Mouse (Mus musculus): ENCODE measurements around the gene Copb1.

Copb1 gene

DNA sequence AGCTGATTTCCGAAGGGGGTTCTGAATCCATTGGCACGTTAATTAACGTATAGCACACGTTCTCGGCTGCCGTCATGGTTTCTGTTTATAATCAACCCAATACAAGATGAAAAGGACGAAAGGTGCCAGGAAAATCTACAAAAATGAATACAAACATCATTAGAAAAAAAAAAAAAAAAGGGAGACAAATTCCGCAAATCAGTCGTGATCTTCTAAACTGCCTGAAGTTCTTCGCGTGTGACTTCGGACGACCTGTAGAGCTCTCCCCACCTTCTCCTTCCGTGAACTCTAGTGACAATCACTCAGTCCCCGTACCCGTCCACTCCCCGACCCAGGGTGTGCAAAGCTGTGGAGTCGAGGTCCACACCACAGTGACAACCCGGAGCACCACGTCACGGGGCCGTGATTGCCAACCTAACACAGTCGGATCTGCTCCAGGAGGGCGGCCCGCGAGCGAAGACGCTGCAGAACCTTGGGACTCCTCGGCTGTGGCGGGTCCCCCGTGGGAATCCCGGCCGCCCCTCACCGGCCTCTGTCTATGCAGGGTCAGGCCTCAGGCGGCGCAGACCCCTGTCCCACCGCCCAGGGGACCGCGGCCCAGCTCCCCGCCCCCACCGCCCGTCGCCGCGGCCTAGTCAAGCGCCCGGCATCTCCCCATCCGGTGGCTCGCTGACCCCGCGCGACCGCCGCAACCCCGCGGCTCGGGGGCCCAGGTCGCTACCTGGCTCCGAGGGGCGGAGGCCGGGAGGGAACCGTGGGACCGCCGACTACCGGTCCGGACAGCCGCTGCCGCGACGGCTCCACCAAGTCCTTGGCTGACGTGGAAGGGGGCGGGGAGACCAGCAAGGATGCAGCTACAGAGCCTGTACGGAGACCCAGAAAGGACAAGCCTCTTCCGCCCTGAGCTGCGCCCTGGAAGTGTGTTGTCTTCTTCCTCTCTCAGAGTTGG lies at the start of gene Copb1:
Gene Copb1 (minus strand): TSS at position 827 of the 949 bp plus-strand sequence.
- DNase-seq: peak; percentile 95

GRCm38 (mm10) chr7:114301293-114301782 lies 46.8 kb upstream of the Copb1 start:
- no peak for DNase-seq

DNA sequence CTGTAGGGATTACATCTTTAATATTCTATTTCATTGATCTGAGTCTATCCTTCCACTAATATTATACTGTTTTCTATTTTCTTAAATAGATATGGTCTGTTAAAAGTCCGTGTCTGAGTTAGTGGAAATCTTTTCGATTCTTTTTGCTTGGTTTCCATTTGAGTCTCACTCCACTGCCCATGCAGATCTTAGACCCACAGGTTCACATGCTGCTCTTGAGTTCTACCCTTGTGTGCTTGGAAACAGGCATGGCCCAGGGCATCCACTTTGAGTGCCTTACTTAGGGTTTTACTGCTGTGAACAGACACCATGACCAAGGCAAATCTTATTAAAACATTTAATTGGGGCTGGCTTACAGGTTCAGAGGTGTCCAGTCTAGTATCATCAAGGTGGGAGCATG lies 46.3 kb upstream of the Copb1 start:
- DNase-seq: no peak

DNA sequence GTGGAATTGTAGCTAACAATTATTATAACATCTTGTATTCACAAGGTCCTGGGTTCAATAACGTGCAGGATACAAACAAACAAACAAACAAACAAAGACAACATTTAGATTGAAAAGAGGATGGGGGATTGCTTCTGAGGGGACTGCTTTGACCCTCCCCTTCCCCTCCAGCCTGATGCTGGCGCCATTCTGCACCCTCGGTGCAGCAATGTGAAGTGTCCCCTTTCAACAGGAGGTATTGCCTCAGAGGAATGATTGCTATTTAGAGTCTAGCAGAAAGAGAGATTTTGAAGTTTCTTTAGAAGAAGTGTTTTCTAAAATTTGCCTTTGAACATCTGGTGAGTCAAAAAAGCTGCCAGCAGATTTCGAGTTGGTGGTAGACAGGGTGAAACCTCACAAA lies 44.7 kb upstream of the Copb1 start:
- DNase-seq: no peak

GRCm38 (mm10) chr7:114294698-114295097 lies 40.2 kb upstream of the Copb1 start:
- DNase-seq: no peak

- DNase-seq: peak; percentile 29
These were observed 39.4 kb upstream of the Copb1 start for GRCm38 (mm10) chr7:114293903-114294302.

GRCm38 (mm10) chr7:114292501-114292971 lies 38.0 kb upstream of the Copb1 start:
- peak; percentile 88 for DNase-seq

DNA sequence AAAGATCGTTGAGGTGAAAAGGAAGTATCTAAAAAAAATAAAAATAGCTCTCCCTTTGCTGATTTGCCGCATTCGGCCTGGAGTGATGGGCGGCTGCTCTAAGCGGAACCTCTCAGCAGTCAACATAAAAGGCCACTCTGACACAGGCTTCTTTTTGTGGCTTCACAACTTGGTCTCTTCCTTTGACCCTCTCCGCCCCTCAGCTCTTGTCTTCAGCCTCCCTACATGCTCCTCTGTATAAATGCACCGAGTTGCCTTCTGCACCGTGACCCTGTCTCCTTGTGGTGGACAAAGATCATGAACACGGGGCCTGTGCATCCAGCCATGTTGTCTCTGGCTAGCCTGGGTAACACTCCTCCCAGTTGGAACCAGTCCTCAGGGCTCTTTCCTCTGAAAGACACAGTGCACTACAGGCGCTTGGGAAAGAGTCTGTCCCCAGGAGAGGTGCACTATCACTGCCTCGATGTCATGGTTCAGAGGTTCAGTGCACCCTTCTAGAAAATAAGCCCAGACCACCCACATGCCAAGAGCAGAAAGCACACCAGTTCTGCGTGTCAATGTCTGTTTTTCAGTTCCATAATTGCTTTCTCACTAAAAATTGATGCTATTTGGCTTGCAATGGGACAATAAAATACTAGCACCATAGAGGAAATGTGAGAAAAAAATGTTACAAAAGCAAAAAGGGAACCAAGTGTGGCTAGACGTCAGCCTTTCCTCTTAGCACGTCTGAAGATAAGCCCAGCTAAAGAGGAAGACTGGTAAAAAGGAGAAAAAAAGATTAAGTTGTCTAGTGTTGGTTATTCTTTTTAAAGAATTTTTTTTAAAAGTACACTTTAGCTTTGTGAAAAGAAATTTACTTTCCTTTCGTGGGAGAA lies 37.2 kb upstream of the Copb1 start:
- DNase-seq: peak; percentile 60

GRCm38 (mm10) chr7:114290078-114290506 lies 35.6 kb upstream of the Copb1 start:
- DNase-seq: no peak

DNA sequence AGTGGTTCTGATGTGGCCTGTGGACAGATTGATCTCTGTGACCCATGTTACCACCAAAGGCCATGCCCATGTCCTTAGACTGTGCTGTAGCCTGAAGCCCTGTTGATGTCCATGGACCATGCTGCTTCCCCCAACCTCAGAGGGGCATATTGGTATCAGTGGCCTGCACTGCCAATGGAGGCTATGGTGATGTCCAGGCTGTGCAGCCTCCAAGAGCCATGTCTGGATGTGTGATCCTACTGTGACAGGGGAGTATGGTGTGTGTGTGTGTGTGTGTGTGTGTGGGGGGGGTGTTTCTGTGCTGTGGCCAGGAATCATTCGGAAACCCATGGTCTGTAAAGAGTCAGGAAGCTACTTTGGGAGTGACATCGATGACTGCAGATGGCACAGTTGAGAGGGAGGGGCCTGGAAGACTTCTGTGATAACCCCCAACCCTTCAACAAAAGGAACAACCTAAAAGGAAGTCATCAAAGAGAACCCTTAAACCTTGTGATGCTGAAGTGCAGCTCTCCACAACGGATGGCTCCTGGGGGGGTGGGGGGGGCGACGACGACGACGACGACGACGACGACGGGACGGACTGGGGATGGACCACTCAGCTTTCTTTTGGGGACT lies 29.9 kb upstream of the Copb1 start:
- DNase-seq: no peak

DNA sequence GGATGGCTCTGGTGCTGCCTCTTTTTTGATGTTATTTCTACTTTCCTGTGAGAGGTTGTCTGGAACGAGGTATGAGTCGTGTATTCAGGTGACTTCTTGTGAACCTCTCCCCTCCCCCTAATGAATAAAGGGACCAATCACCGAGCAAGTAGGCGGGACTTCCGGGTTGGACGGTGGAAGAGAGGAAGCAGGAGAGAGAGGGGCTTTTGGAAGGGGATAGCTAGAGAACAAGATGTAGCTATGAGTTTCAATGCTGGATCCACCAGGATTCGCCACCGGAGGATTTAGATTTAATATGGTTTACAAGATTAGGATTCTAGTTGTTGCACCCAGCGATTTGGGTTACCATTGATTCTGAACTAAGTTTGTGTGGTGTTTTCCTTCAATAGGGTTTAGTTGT lies 28.5 kb upstream of the Copb1 start:
- DNase-seq: no peak

GRCm38 (mm10) chr7:114281671-114282070 lies 27.2 kb upstream of the Copb1 start:
- peak; percentile 38 for DNase-seq

DNA sequence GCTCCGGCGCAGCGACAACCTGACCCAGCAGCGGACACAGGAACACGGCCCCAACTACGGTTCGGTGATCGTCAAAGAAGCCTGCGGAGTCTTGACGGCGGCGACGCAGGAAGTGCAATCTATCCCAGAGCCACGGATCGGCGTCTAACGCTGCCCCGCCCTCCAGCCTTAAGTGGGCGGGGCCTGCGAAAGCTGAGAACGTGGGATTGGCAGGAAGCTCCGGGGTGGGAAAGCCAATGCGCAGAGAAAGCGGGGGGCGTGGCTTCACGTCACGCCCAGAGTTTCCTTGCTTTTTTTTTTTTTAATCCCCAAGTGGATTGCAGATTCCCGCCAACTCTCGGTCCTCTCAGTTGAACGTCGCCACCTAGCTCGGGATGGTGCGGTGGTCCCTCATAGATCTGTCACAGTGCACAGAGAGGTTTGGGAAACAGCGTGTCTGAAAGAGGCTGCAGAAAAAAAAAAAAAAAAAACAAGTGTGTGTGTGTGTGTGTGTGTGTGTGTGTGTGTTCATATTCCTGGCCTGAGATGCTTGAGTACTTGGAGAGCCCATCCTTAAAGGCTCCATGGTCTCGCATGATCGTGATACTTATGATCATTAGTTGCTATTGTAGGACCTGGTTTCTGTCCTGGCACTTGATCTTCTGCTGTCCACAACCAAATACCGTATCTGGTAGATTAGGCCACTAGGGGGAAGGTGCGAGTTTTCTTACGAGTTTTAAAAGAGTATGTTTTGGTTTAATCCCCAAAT lies 21.7 kb upstream of the Copb1 start, which contains the start of gene Psma1:
Gene Psma1 (minus strand): TSS at position 114 of the 748 bp plus-strand sequence.
- peak; percentile 98 for DNase-seq

GRCm38 (mm10) chr7:114275372-114276004 lies 21.0 kb upstream of the Copb1 start:
- DNase-seq: no peak

- DNase-seq: no peak
These were observed 13.9 kb upstream of the Copb1 start for GRCm38 (mm10) chr7:114268446-114268845.

DNA sequence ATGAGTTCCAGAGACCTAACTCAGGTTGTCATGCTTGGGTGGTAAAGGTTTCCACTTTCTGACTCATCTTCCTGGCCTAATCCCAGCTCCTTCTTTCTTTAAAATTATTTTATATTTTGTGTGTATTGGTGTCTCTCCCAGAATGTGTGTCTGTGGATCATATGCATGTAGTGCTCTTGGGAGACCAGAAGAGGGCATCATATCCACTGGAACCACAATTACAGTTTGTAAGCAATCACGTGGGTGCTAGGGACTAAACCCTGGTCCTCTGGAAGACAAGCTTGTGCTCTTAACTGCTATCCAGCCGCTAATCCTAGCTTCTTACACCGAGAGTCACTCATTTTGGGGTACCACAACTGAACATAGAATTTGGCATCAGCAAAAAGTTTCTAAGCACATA lies 2.8 kb downstream of the Copb1 start:
- DNase-seq: no peak

DNA sequence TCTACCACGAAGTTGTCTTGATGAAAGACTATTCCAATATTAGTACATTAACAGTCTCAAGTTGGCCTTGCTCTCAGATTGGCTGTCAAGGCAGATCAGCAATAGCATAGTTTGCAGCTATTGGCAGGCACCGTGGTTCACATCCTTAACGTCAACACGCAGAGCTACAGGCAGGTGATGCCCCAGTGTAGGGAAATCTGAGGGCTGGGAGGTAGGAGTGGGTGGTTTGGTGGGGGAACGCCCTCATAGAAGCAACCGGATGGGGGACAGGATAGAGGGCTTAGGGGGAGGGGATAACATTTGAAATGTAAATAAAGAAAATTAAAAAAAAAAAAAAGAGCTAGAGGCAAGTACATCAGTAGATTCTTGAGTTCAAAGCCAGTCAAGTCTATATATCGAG lies 20.5 kb downstream of the Copb1 start:
- DNase-seq: no peak

GRCm38 (mm10) chr7:114232982-114233381 lies 21.5 kb downstream of the Copb1 start:
- no peak for DNase-seq

DNA sequence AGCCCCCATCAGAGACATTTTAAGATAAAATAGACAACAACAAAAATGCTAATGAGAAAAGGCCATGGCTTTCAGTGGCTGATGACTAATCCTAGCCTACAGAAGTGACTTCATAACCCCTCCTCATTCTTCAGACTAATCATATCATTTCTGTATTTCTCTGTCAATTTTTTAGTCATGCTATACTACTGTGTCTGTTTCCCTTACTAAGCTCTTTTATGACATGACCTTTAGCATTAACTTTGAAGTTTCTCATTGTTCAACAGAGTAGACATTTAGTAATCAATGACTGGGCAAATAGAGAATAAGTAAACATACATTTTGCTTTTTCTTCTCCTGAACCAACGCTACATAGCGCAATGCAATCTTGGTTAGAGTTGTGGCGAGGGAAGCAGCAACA lies 22.7 kb downstream of the Copb1 start:
- no peak for DNase-seq

- DNase-seq: no peak
These were observed 28.0 kb downstream of the Copb1 start for GRCm38 (mm10) chr7:114226521-114226920.

- no peak for DNase-seq
These were observed 34.1 kb downstream of the Copb1 start for GRCm38 (mm10) chr7:114220433-114220832.
